Mouse (Mus musculus): ENCODE data around the gene Vmn2r89. TPM values are rescaled to one million over a fixed set of nuclear protein-coding genes. Genes with fewer than 3 reads are reported as not detected.

Vmn2r89 gene
- polyA plus RNA-seq (2012; rRNA removed): not detected in 2 replicates

GRCm38 (mm10) chr14:51451557-51451956, at the start of gene Vmn2r89:
Vmn2r89 (plus strand) TSS chr14:51451857.

GRCm38 (mm10) chr14:51410520-51410919, 41.1 kb upstream of the Vmn2r89 start, which contains the start of gene Vmn2r88:
Vmn2r88 (plus strand) TSS chr14:51410820.

Other genes with a start within 250 kb of the Vmn2r89 start
- not detected in 2 replicates for gene Ear14, start 248.5 kb upstream of the Vmn2r89 start, polyA plus RNA-seq (2012; rRNA removed)
- not detected in 2 replicates for gene Rnase2a, start 195.7 kb upstream of the Vmn2r89 start, polyA plus RNA-seq (2012; rRNA removed)
- gene Gm7247, start 90.1 kb upstream of the Vmn2r89 start, polyA plus RNA-seq (2012; rRNA removed): not detected in 2 replicates
- not detected in 2 replicates for gene Vmn2r88, start 41.0 kb upstream of the Vmn2r89 start, polyA plus RNA-seq (2012; rRNA removed)
- not detected in 2 replicates for gene Gm5622, start 100.9 kb downstream of the Vmn2r89 start, polyA plus RNA-seq (2012; rRNA removed)
- gene Gm17175, start 122.2 kb downstream of the Vmn2r89 start, polyA plus RNA-seq (2012; rRNA removed): not detected in 2 replicates
- gene Gm17174, start 140.3 kb downstream of the Vmn2r89 start, polyA plus RNA-seq (2012; rRNA removed): not detected in 2 replicates
- gene Gm17078, start 159.5 kb downstream of the Vmn2r89 start, polyA plus RNA-seq (2012; rRNA removed): not detected in 2 replicates
- not detected in 2 replicates for gene Gm4181, start 183.8 kb downstream of the Vmn2r89 start, polyA plus RNA-seq (2012; rRNA removed)
- gene Gm17079, start 243.6 kb downstream of the Vmn2r89 start, polyA plus RNA-seq (2012; rRNA removed): not detected in 2 replicates

Data from colon, adult 2 months (tissue).